Mouse (Mus musculus): ENCODE measurements around the gene Akain1. TPM values are rescaled to one million over a fixed set of nuclear protein-coding genes. Genes with fewer than 3 reads are reported as not detected.

Gene Akain1
- polyA plus RNA-seq (2016; fragmentation: Nextera tagmentation; extraction: Ambion mirVana) = 0.22 TPM in 1 of 2 replicates, not detected in the other

GRCm38 (mm10) chr17:69438990-69439491, at the start of gene Akain1:
Gene Akain1, plus strand, starts transcription at chr17:69439326.
- H3K27ac ChIP-seq (replicated peaks) = no peak within 1 kb of the TSS
- peak within 1 kb of the TSS; percentile 52 for H3K4me3 ChIP-seq
- peak within 1 kb of the TSS; percentile 73 for H3K4me2 ChIP-seq (replicated peaks)
- peaks cover 57% of the 10 kb centered on the region for H3K27me3 ChIP-seq
- no peaks in the 10 kb centered on the region for H3K36me3 ChIP-seq
- H3K9me3 ChIP-seq = no peaks in the 10 kb centered on the region
- peaks cover 16% of the 10 kb centered on the region for H3K4me1 ChIP-seq
- peak within 1 kb of the TSS; percentile 47 for H3K9ac ChIP-seq (replicated peaks)
- ATAC-seq (ENCODE audit: low FRiP score, low read depth) = peak; percentile 90
- WGBS = under 1% methylated on average over 32 of the region's 44 CpGs

GRCm38 (mm10) chr17:69396147-69397033, 42.7 kb upstream of the Akain1 start:
- no peak overlapping the region for H3K4me3 ChIP-seq
- no peaks in the 10 kb centered on the region for H3K9me3 ChIP-seq
- H3K36me3 ChIP-seq = 0 out of 2 replicates have a peak, but pooled peaks cover 2% of the 10 kb centered on the region
- H3K27me3 ChIP-seq = no peaks in the 10 kb centered on the region
- no peaks in the 10 kb centered on the region for H3K4me1 ChIP-seq
- H3K4me2 ChIP-seq (replicated peaks) = no peak overlapping the region
- no peak overlapping the region for H3K27ac ChIP-seq (replicated peaks)
- WGBS = 29% methylated on average over 14 of the region's 16 CpGs
- ATAC-seq (ENCODE audit: low FRiP score, low read depth) = no peak
- no peak overlapping the region for H3K9ac ChIP-seq (replicated peaks)

GRCm38 (mm10) chr17:69397163-69397562, 42.0 kb upstream of the Akain1 start:
- H3K4me3 ChIP-seq = no peak overlapping the region
- H3K36me3 ChIP-seq = no peaks in the 10 kb centered on the region
- no peaks in the 10 kb centered on the region for H3K9me3 ChIP-seq
- H3K4me2 ChIP-seq (replicated peaks) = no peak overlapping the region
- no peaks in the 10 kb centered on the region for H3K4me1 ChIP-seq
- H3K9ac ChIP-seq (replicated peaks) = no peak overlapping the region
- ATAC-seq (ENCODE audit: low FRiP score, low read depth) = no peak
- no peaks in the 10 kb centered on the region for H3K27me3 ChIP-seq
- no peak overlapping the region for H3K27ac ChIP-seq (replicated peaks)
- WGBS = 63% methylated on average over 5 of the region's 5 CpGs

GRCm38 (mm10) chr17:69398092-69398491, 41.0 kb upstream of the Akain1 start:
- no peak overlapping the region for H3K4me3 ChIP-seq
- H3K4me2 ChIP-seq (replicated peaks) = no peak overlapping the region
- no peak overlapping the region for H3K27ac ChIP-seq (replicated peaks)
- no peaks in the 10 kb centered on the region for H3K27me3 ChIP-seq
- no peak for ATAC-seq (ENCODE audit: low FRiP score, low read depth)
- H3K4me1 ChIP-seq = no peaks in the 10 kb centered on the region
- H3K36me3 ChIP-seq = no peaks in the 10 kb centered on the region
- H3K9ac ChIP-seq (replicated peaks) = no peak overlapping the region
- no peaks in the 10 kb centered on the region for H3K9me3 ChIP-seq

GRCm38 (mm10) chr17:69401146-69401545, 38.0 kb upstream of the Akain1 start:
- no peak overlapping the region for H3K4me3 ChIP-seq
- no peaks in the 10 kb centered on the region for H3K27me3 ChIP-seq
- H3K9ac ChIP-seq (replicated peaks) = no peak overlapping the region
- no peaks in the 10 kb centered on the region for H3K9me3 ChIP-seq
- no peak overlapping the region for H3K4me2 ChIP-seq (replicated peaks)
- H3K27ac ChIP-seq (replicated peaks) = no peak overlapping the region
- no peak for ATAC-seq (ENCODE audit: low FRiP score, low read depth)
- no peaks in the 10 kb centered on the region for H3K36me3 ChIP-seq
- H3K4me1 ChIP-seq = no peaks in the 10 kb centered on the region
- WGBS = 76% methylated on average over 2 of the region's 2 CpGs

- Histone ChIP-seq H3K27ac (replicated peaks) (no peak overlapping the region), H3K36me3 (no peaks in the 10 kb centered on the region), H3K4me1 (peaks cover 7% of the 10 kb centered on the region; the same call in 1 of the 2 replicates), H3K4me3 (0 out of 2 replicates have a peak overlapping the region, but pooled peaks have one; percentile 82), H3K4me2 (replicated peaks) (peak overlapping the region; percentile 72), H3K9me3 (no peaks in the 10 kb centered on the region), H3K9ac (replicated peaks) (no peak overlapping the region), H3K27me3 (no peaks in the 10 kb centered on the region)
- no peak for ATAC-seq (ENCODE audit: low FRiP score, low read depth)
Measured at GRCm38 (mm10) chr17:69416163-69416562, 23.0 kb upstream of the Akain1 start.

- Histone ChIP-seq H3K9me3 (no peaks in the 10 kb centered on the region), H3K4me3 (peak overlapping the region; percentile 82), H3K4me2 (replicated peaks) (peak overlapping the region; percentile 72), H3K27me3 (no peaks in the 10 kb centered on the region), H3K27ac (replicated peaks) (peak overlapping the region; percentile 94), H3K4me1 (peaks cover 7% of the 10 kb centered on the region; the same call in 1 of the 2 replicates), H3K36me3 (no peaks in the 10 kb centered on the region), H3K9ac (replicated peaks) (peak overlapping the region; percentile 85)
- peak; percentile 99 for ATAC-seq (ENCODE audit: low FRiP score, low read depth)
- under 1% methylated on average over 56 of the region's 56 CpGs for WGBS
Measured at GRCm38 (mm10) chr17:69416920-69417661, 22.0 kb upstream of the Akain1 start.

GRCm38 (mm10) chr17:69417724-69418373, 21.3 kb upstream of the Akain1 start:
- Histone ChIP-seq H3K9me3 (no peaks in the 10 kb centered on the region), H3K4me3 (peak overlapping the region; percentile 82), H3K4me1 (peaks cover 7% of the 10 kb centered on the region; the same call in 1 of the 2 replicates), H3K36me3 (no peaks in the 10 kb centered on the region), H3K4me2 (replicated peaks) (peak overlapping the region; percentile 72), H3K27me3 (no peaks in the 10 kb centered on the region), H3K9ac (replicated peaks) (peak overlapping the region; percentile 85), H3K27ac (replicated peaks) (peak overlapping the region; percentile 94)
- ATAC-seq (ENCODE audit: low FRiP score, low read depth) = no peak
- WGBS = 4% methylated on average over 26 of the region's 26 CpGs

GRCm38 (mm10) chr17:69421592-69421991, 17.5 kb upstream of the Akain1 start:
- Histone ChIP-seq H3K4me2 (replicated peaks) (no peak overlapping the region), H3K9me3 (no peaks in the 10 kb centered on the region), H3K9ac (replicated peaks) (no peak overlapping the region), H3K36me3 (no peaks in the 10 kb centered on the region), H3K27me3 (no peaks in the 10 kb centered on the region), H3K27ac (replicated peaks) (no peak overlapping the region), H3K4me1 (peaks cover 7% of the 10 kb centered on the region; the same call in 1 of the 2 replicates), H3K4me3 (no peak overlapping the region)
- ATAC-seq (ENCODE audit: low FRiP score, low read depth) = no peak
- WGBS = 5% methylated on average over 1 of the region's 1 CpGs

GRCm38 (mm10) chr17:69437836-69438235, 1.3 kb upstream of the Akain1 start:
- Histone ChIP-seq H3K36me3 (no peaks in the 10 kb centered on the region), H3K4me1 (peaks cover 16% of the 10 kb centered on the region), H3K27ac (replicated peaks) (no peak overlapping the region), H3K4me2 (replicated peaks) (no peak overlapping the region), H3K4me3 (no peak overlapping the region), H3K9me3 (no peaks in the 10 kb centered on the region), H3K9ac (replicated peaks) (no peak overlapping the region), H3K27me3 (peaks cover 57% of the 10 kb centered on the region)
- ATAC-seq (ENCODE audit: low FRiP score, low read depth) = no peak
- 74% methylated on average over 5 of the region's 5 CpGs for WGBS

- no peaks in the 10 kb centered on the region for H3K9me3 ChIP-seq
- H3K4me3 ChIP-seq = peak overlapping the region; percentile 52
- H3K4me2 ChIP-seq (replicated peaks) = peak overlapping the region; percentile 73
- H3K27me3 ChIP-seq = peaks cover 57% of the 10 kb centered on the region
- H3K9ac ChIP-seq (replicated peaks) = peak overlapping the region; percentile 47; the same call in 1 of the 2 replicates
- WGBS = 37% methylated on average over 14 of the region's 14 CpGs
- no peaks in the 10 kb centered on the region for H3K36me3 ChIP-seq
- peaks cover 16% of the 10 kb centered on the region for H3K4me1 ChIP-seq
- H3K27ac ChIP-seq (replicated peaks) = no peak overlapping the region
- no peak for ATAC-seq (ENCODE audit: low FRiP score, low read depth)
Measured at GRCm38 (mm10) chr17:69438486-69438885, 640 bp upstream of the Akain1 start.

Data from midbrain, embryonic 12.5 days (tissue).